Mouse (Mus musculus) lung, adult 2 months (tissue): ENCODE results near the gene Manbal.

Experiments
- CTCF ChIP-seq: fragments of 200-500 bp; IDR thresholded peaks from 2 replicates; pipeline ENCODE4 v1.5.1; 2011; ENCODE audit warnings: mild to moderate bottlenecking, low read length, control low read depth; ENCODE audit not compliant: insufficient read depth
- POLR2A ChIP-seq: fragments of 200-500 bp; IDR thresholded peaks from 2 replicates; pipeline ENCODE4 v1.6.1; 2011; ENCODE audit warnings: low read depth, mild to moderate bottlenecking, control low read depth, low read length, borderline replicate concordance; ENCODE audit errors: extremely low read depth

DNA sequence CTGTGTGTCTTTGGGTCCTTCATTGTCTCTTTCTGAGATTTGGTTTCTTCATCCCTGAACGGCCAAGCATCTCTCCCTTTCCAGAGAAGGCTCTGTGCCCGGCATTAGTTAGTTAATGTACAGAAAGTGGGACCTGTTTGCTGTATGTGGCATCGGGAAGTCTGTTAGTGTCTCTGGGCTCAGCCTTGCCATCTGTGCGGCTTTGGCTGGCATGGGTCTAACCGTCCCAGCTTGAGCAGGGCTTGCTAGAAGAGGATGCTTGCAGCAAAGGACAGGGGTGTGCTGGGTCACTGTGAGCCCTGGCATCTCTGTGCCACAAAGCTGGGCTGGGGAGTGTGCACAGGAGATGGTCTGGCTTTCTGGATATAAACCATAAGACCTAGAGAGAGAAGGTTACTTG lies 59.8 kb downstream of the Manbal start:
- TF ChIP-seq CTCF (no peak), POLR2A (no peak)
